ENCODE assay signal across 8 mouse cellular contexts in genomic region chr10:13323139-13323805, GRCm38 (mm10).
DNase-seq lines count a peak whose midpoint lies in the region; ATAC-seq lines count a peak whose summit lies in the region.

No protein-coding gene starts in this region.

- peak overlapping the region; percentile 58 for H3K4me2 ChIP-seq in neural tube, embryonic 11.5 days (ENCODE audit: low read depth)
- H3K4me2 ChIP-seq in forebrain, embryonic 15.5 days (replicated peaks) = peak overlapping the region; percentile 96
- peak overlapping the region; percentile 51 for H3K4me2 ChIP-seq in kidney, embryonic 14.5 days (replicated peaks; ENCODE audit: low read depth, low read length)

- H3K27me3 ChIP-seq in neural tube, embryonic 11.5 days (ENCODE audit: control insufficient read depth, insufficient read depth, low read length) = no peaks in the 10 kb centered on the region
- H3K27me3 ChIP-seq in forebrain, embryonic 15.5 days = no peaks in the 10 kb centered on the region
- H3K27me3 ChIP-seq in kidney, embryonic 14.5 days (ENCODE audit: control insufficient read depth, insufficient read depth, low read length) = no peaks in the 10 kb centered on the region

- H3K4me3 ChIP-seq in neural tube, embryonic 11.5 days (ENCODE audit: low read depth, low read length) = peak overlapping the region; percentile 52
- peak overlapping the region; percentile 67 for H3K4me3 ChIP-seq in forebrain, embryonic 15.5 days
- H3K4me3 ChIP-seq in kidney, embryonic 14.5 days (ENCODE audit: low read length) = peak overlapping the region; percentile 53

- 0 out of 2 replicates have a peak, but pooled peaks have one; percentile 1 for ATAC-seq in neural tube, embryonic 11.5 days (ENCODE audit: insufficient read depth, low FRiP score, low TSS enrichment)
- ATAC-seq in forebrain, embryonic 15.5 days (replicated peaks) = 0 out of 2 replicates have a peak, but pooled peaks have one; percentile 24
- ATAC-seq in kidney, embryonic 14.5 days (ENCODE audit: low FRiP score, low TSS enrichment) = peak; percentile 66

- WGBS in neural tube, embryonic 11.5 days = 23% methylated on average over 12 of the region's 12 CpGs
- 15% methylated on average over 12 of the region's 12 CpGs for WGBS in forebrain, embryonic 15.5 days
- 11% methylated on average over 12 of the region's 12 CpGs for WGBS in kidney, embryonic 14.5 days

- H3K9ac ChIP-seq in neural tube, embryonic 11.5 days (ENCODE audit: low read length) = peak overlapping the region; percentile 76; the same call in 1 of the 2 replicates
- H3K9ac ChIP-seq in forebrain, embryonic 15.5 days (replicated peaks) = peak overlapping the region; percentile 66
- peak overlapping the region; percentile 71 for H3K9ac ChIP-seq in kidney, embryonic 14.5 days (ENCODE audit: low read depth, low read length)

- no peaks in the 10 kb centered on the region for H3K9me3 ChIP-seq in neural tube, embryonic 11.5 days (ENCODE audit: control insufficient read depth, low read length)
- no peaks in the 10 kb centered on the region for H3K9me3 ChIP-seq in forebrain, embryonic 15.5 days
- H3K9me3 ChIP-seq in kidney, embryonic 14.5 days (ENCODE audit: control insufficient read depth, low read length) = no peaks in the 10 kb centered on the region

- H3K36me3 ChIP-seq in neural tube, embryonic 11.5 days (ENCODE audit: control insufficient read depth, insufficient read depth, low read length) = no peaks in the 10 kb centered on the region
- no peaks in the 10 kb centered on the region for H3K36me3 ChIP-seq in forebrain, embryonic 15.5 days
- no peaks in the 10 kb centered on the region for H3K36me3 ChIP-seq in kidney, embryonic 14.5 days (ENCODE audit: control insufficient read depth, insufficient read depth, low read length)

- H3K4me1 ChIP-seq in neural tube, embryonic 11.5 days (ENCODE audit: control insufficient read depth, insufficient read depth, low read length) = peaks cover 3% of the 10 kb centered on the region; the same call in 1 of the 2 replicates
- H3K4me1 ChIP-seq in forebrain, embryonic 15.5 days = peaks cover 16% of the 10 kb centered on the region
- H3K4me1 ChIP-seq in kidney, embryonic 14.5 days (ENCODE audit: control insufficient read depth, insufficient read depth, low read length) = 0 out of 2 replicates have a peak, but pooled peaks cover 5% of the 10 kb centered on the region

- H3K27ac ChIP-seq in neural tube, embryonic 11.5 days (ENCODE audit: low read depth, low read length) = peak overlapping the region; percentile 80; the same call in 1 of the 2 replicates
- H3K27ac ChIP-seq in forebrain, embryonic 15.5 days (replicated peaks) = peak overlapping the region; percentile 70
- peak overlapping the region; percentile 94 for H3K27ac ChIP-seq in kidney, embryonic 14.5 days (ENCODE audit: low read depth, low read length)

- DNase-seq in neural tube, embryonic 11.5 days (ENCODE audit: low spot score) = peak; percentile 32
- DNase-seq in neural tube, embryonic 10.5 days (ENCODE audit: extremely low spot score, low spot score) = no peak
- DNase-seq in lung, postnatal 25 days (ENCODE audit: low spot score) = peak; percentile 47
- DNase-seq in yolk sac, embryonic 10.5 days (ENCODE audit: low spot score) = peak; percentile 25
- DNase-seq in natural killer cell, adult 2 months (ENCODE audit: low spot score in 2 of 2) = no peak
- DNase-seq in cerebellum, adult 8-10 months = no peak

Comparison
In these comparisons a context has a peak if more than half of its experiments do, and no peak if none do; other contexts are left out.
1. DNase-seq: peak in neural tube, embryonic 11.5 days (single experiment), lung, postnatal 25 days (single experiment) and yolk sac, embryonic 10.5 days (single experiment); none in neural tube, embryonic 10.5 days (single experiment), natural killer cell, adult 2 months (0 of 2) and cerebellum, adult 8-10 months (single experiment).
2. ATAC-seq: peak in every context shown above with its lines; median percentile 66 in kidney, embryonic 14.5 days; 24 in forebrain, embryonic 15.5 days; 1 in neural tube, embryonic 11.5 days.
3. Peak in every context shown above with its lines, with median percentiles within 50 percentile points of each other: H3K27ac ChIP-seq, H3K4me2 ChIP-seq, H3K4me3 ChIP-seq and H3K9ac ChIP-seq.